8 mouse cellular contexts compared by ENCODE assay signal in the genomic region with DNA sequence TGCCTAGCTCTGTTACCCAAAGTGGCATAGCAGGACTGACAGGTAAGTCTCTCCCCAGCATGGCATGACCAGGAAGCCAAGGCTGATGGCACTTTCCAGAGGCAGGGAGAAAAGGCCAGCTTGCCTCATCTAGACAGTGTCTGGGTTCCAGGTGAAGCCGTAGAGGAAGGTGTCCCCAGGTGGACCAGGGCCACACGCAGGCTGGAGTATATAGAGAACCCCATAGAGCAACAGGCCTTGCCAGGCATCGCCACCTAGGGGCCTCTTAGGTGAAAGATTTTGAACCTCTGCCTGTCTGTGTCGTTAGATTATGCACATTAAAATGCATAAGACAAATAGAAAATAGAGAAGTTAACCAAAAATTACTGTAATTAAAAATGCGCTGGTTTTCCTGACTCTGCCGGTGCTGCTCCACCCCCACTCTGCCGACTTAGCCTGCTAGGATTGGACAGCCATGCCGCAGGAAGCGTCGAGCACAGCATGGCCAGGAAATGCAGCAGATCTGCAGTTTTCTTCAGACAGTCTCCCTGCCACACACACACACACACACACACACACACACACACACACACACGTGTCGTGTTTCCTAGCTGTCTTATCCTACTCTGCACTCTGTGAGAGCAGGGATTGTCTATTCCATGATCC. TPM values are rescaled to one million over a fixed set of nuclear protein-coding genes. Genes with fewer than 3 reads are reported as not detected.
A peak's percentile ranks its signal among the peaks of the same experiment; 100 is the strongest.
DNase-seq lines count a peak whose midpoint lies in the region; ATAC-seq and TF ChIP-seq lines count a peak whose summit lies in the region.

No protein-coding gene starts in this region.

- peaks cover 7% of the 10 kb centered on the region for H3K4me1 ChIP-seq in kidney, embryonic 15.5 days
- no peaks in the 10 kb centered on the region for H3K4me1 ChIP-seq in liver, adult 2 months (ENCODE audit: control insufficient read depth, insufficient read depth, low read length)
- H3K4me1 ChIP-seq in limb, embryonic 10.5 days, result peaks cover 15% of the 10 kb centered on the region

- WGBS in kidney, embryonic 15.5 days, result 47% methylated on average over 12 of the region's 12 CpGs
- WGBS in liver, adult 2 months, result 52% methylated on average over 12 of the region's 12 CpGs
- 55% methylated on average over 12 of the region's 12 CpGs for WGBS in limb, embryonic 10.5 days

- H3K4me3 ChIP-seq in kidney, embryonic 15.5 days (replicated peaks), result no peak overlapping the region
- no peak overlapping the region for H3K4me3 ChIP-seq in liver, adult 2 months (ENCODE audit: insufficient read depth, low read depth, low read length)
- H3K4me3 ChIP-seq in limb, embryonic 10.5 days, result no peak overlapping the region

- TF ChIP-seq CTCF in brain, embryonic 14.5 days (IDR thresholded peaks at IDR 0.05; ENCODE audit: borderline replicate concordance, extremely low read depth, insufficient read depth, insufficient read length), result peak; percentile 45; the same call in 1 of the 2 replicates
- TF ChIP-seq CTCF in liver, adult 2 months (IDR thresholded peaks at IDR 0.05; ENCODE audit: low read depth, low read length), result peak; percentile 9; the same call in 1 of the 2 replicates

- H3K27me3 ChIP-seq in kidney, embryonic 15.5 days, result no peaks in the 10 kb centered on the region
- no peaks in the 10 kb centered on the region for H3K27me3 ChIP-seq in liver, adult 2 months (ENCODE audit: control insufficient read depth, insufficient read depth, low read length)
- no peaks in the 10 kb centered on the region for H3K27me3 ChIP-seq in limb, embryonic 10.5 days (ENCODE audit: low read depth, poor library complexity, severe bottlenecking)

- no peak overlapping the region for H3K27ac ChIP-seq in kidney, embryonic 15.5 days
- H3K27ac ChIP-seq in liver, adult 2 months (replicated peaks; ENCODE audit: insufficient read depth, low read depth, low read length), result no peak overlapping the region
- no peak overlapping the region for H3K27ac ChIP-seq in limb, embryonic 10.5 days

- no peak; the same call in 1 of the 2 replicates for ATAC-seq in kidney, embryonic 15.5 days (replicated peaks; ENCODE audit: low FRiP score)

- no peak for TF ChIP-seq POLR2A in brain, embryonic 14.5 days (IDR thresholded peaks at IDR 0.05; ENCODE audit: borderline replicate concordance, extremely low read depth, insufficient read depth, insufficient read length, poor library complexity, severe bottlenecking)
- TF ChIP-seq POLR2A in liver, adult 2 months (IDR thresholded peaks at IDR 0.05; ENCODE audit: extremely low read depth, insufficient read depth, low read length), result no peak

- peak; percentile 12 for DNase-seq in adrenal gland, postnatal 10 days
- DNase-seq in adrenal gland, adult 8-10 months, result no peak
- DNase-seq in kidney, postnatal 14 days, result peak; percentile 27
- DNase-seq in brain, embryonic 14.5 days (ENCODE audit: low read depth), result peak; percentile 44
- DNase-seq in liver, adult 2 months (ENCODE audit: extremely low read depth, low read depth, low spot score), result no peak
- no peak for DNase-seq in right cerebral cortex, adult 2 months (ENCODE audit: low spot score in 2 of 2)
- DNase-seq in limb, embryonic 10.5 days (ENCODE audit: low spot score), result no peak

- H3K9me3 ChIP-seq in kidney, embryonic 15.5 days (replicated peaks), result no peaks in the 10 kb centered on the region
- H3K9me3 ChIP-seq in limb, embryonic 10.5 days (replicated peaks), result no peaks in the 10 kb centered on the region

- H3K79me2 ChIP-seq in liver, adult 2 months (ENCODE audit: control insufficient read depth, insufficient read depth, low read length), result no peaks in the 10 kb centered on the region

- no peaks in the 10 kb centered on the region for H3K36me3 ChIP-seq in kidney, embryonic 15.5 days
- no peaks in the 10 kb centered on the region for H3K36me3 ChIP-seq in liver, adult 2 months (ENCODE audit: control insufficient read depth, insufficient read depth, low read length)
- no peaks in the 10 kb centered on the region for H3K36me3 ChIP-seq in limb, embryonic 10.5 days

- H3K9ac ChIP-seq in kidney, embryonic 15.5 days, result no peak overlapping the region
- H3K9ac ChIP-seq in liver, adult 2 months (ENCODE audit: low read depth, low read length), result no peak overlapping the region

- H3K4me2 ChIP-seq in kidney, embryonic 15.5 days, result no peak overlapping the region

RNA-seq across cellular contexts. Expression of a gene that starts 34.2 kb away (rescaled TPM):
- total RNA-seq in adrenal gland, postnatal 10 days (2021), result 10 to 100 TPM; 40.4 to 60.8 TPM
- total RNA-seq in adrenal gland, adult 8-10 months (2022), result 10 to 100 TPM; 29.7 to 54.8 (median 40.0) TPM
- polyA plus RNA-seq in kidney, embryonic 15.5 days (2015; fragmentation: Nextera tagmentation; extraction: Ambion mirVana), result 2.3 and 6.0 TPM in 2 replicates
- polyA plus RNA-seq in brain, embryonic 14.5 days (2012; rRNA removed), result 323 and 443 TPM in 2 replicates
- under 0.01 and 0.20 TPM in 2 replicates for total RNA-seq in liver, adult 2 months (2014; rRNA removed)
- polyA plus RNA-seq in liver, adult 2 months (2012; rRNA removed), result 0.19 and 0.26 TPM in 2 replicates
- polyA plus RNA-seq in limb, embryonic 10.5 days (2016; fragmentation: Nextera tagmentation; extraction: Ambion mirVana), result 0.54 and 1.2 TPM in 2 replicates

Comparison
In these comparisons a context has a peak if more than half of its experiments do, and no peak if none do; other contexts are left out.
1. DNase-seq: peak in adrenal gland, postnatal 10 days (single experiment), kidney, postnatal 14 days (single experiment) and brain, embryonic 14.5 days (single experiment); none in adrenal gland, adult 8-10 months (single experiment), liver, adult 2 months (single experiment), right cerebral cortex, adult 2 months (0 of 2) and limb, embryonic 10.5 days (single experiment).
2. RNA of a gene that starts 34.2 kb away (polyA plus RNA-seq): 323 to 443 TPM in brain, embryonic 14.5 days; 2.3 to 6.0 TPM in kidney, embryonic 15.5 days, 0.54 to 1.2 TPM in limb, embryonic 10.5 days and 0.19 to 0.26 TPM in liver, adult 2 months; every median in the first group is over 10 times any median in the second.